Mouse (Mus musculus): ENCODE results near the gene Lsm14a.

Gene Lsm14a

DNA sequence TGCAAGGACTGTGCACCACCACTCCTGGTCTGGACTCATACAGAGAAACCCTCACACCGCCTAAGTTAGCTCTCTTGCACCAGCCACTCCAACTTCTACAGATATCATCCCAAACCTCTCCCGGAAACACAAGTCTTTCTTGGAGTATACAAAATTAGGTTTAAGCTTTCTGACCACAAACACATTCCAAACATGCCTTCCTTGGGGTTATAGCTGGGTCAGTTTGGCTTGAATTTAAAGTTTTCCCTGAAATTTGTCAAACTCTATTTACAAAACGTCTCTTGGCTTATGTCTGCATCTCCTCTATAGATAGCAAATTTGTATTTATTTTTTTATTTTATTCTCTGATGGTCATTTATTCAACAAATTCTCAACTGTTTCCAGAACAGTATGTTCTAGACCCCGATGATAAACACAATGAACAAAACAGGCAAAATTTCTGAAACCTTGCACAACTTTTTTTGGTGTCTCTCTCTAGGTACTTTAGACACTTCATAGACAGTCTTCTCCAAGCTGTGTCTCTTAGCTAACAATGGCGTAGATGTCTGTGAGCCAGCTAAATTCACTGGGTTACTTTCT, 83.8 kb downstream of the Lsm14a start:
- DNase-seq: no peak

DNA sequence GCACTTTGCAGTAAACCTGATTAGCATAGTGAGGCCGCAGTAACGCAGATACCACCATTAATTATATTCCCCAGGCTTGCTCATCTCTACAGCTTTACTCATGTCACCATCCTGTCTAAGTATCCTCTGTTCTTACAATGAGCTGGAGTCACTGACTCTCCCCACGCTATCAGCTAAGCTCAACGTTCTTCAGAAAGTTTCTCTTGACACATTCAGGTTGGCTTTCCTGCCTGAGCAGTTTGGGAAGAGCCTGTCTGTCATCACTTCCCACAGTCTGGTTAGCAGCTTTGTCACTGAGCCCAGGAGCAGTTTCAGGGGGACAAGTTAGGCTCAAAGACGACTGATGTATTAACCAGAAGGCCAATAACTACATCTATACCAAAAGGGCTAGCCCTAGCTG, 84.5 kb downstream of the Lsm14a start:
- no peak for DNase-seq

GRCm38 (mm10) chr7:34305454-34305853, 87.7 kb downstream of the Lsm14a start:
- peak; percentile 63 for DNase-seq

GRCm38 (mm10) chr7:34302651-34303050, 90.5 kb downstream of the Lsm14a start:
- DNase-seq: no peak

- no peak for DNase-seq
These were observed 91.2 kb downstream of the Lsm14a start for GRCm38 (mm10) chr7:34301952-34302351.

GRCm38 (mm10) chr7:34298818-34299217, 94.3 kb downstream of the Lsm14a start:
- DNase-seq: no peak

DNA sequence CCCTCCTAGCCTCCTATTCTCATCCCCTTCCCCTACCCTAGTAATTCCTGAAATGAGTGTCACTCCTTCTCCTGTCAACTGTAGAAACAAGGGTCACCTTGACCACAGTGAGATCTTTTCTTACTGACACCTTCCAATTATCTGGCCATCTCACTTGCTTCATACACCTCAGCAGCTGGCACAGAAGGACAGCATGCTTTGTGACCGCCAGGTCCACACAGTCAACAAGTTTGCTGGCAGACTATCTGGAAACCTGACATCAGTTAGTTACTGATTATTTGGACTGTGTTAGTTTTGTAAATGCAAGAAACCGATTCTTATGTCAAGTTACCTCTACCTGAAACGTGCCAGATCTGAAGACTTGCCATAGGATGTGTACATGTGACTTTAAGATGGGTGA, 97.0 kb downstream of the Lsm14a start:
- no peak for DNase-seq

All from lung, postnatal 14 days (tissue).